11 mouse cellular contexts compared by ENCODE assay signal in genomic region chr11:76125386-76125785, GRCm38 (mm10). TPM values are rescaled to one million over a fixed set of nuclear protein-coding genes. Genes with fewer than 3 reads are reported as not detected.
DNase-seq lines count a peak whose midpoint lies in the region; ATAC-seq lines count a peak whose summit lies in the region.
"Had no signal": no experiment of that assay in that cellular context is flagged by ENCODE, and none has a peak within 500 bp of the region (broad histone marks: within the 10 kb centered on the region; RNA-seq: fewer than 3 reads in every experiment).

No protein-coding gene starts in this region.

- H3K4me3 ChIP-seq in lung, embryonic 15.5 days, result no peak overlapping the region
- no peak overlapping the region for H3K4me3 ChIP-seq in heart, embryonic 16.5 days (ENCODE audit: low read length)
- H3K4me3 ChIP-seq in stomach, embryonic 16.5 days (replicated peaks; ENCODE audit: low read length), result no peak overlapping the region
- no peak overlapping the region for H3K4me3 ChIP-seq in midbrain, embryonic 15.5 days

- peaks cover 23% of the 10 kb centered on the region for H3K4me1 ChIP-seq in lung, embryonic 15.5 days
- H3K4me1 ChIP-seq in heart, embryonic 16.5 days (ENCODE audit: control insufficient read depth, insufficient read depth, low read length), result peaks cover 41% of the 10 kb centered on the region
- peaks cover 22% of the 10 kb centered on the region for H3K4me1 ChIP-seq in stomach, embryonic 16.5 days (ENCODE audit: control insufficient read depth, insufficient read depth, low read length)
- H3K4me1 ChIP-seq in midbrain, embryonic 15.5 days, result no peaks in the 10 kb centered on the region

- WGBS in lung, embryonic 15.5 days, result 54% methylated on average over 8 of the region's 8 CpGs
- WGBS in heart, embryonic 16.5 days, result 23% methylated on average over 8 of the region's 8 CpGs
- 38% methylated on average over 8 of the region's 8 CpGs for WGBS in stomach, embryonic 16.5 days
- 91% methylated on average over 8 of the region's 8 CpGs for WGBS in midbrain, embryonic 15.5 days

- no peaks in the 10 kb centered on the region for H3K9me3 ChIP-seq in lung, embryonic 15.5 days
- H3K9me3 ChIP-seq in heart, embryonic 16.5 days (replicated peaks; ENCODE audit: control insufficient read depth, low read length), result no peaks in the 10 kb centered on the region
- H3K9me3 ChIP-seq in stomach, embryonic 16.5 days (replicated peaks; ENCODE audit: control insufficient read depth, low read length), result no peaks in the 10 kb centered on the region
- H3K9me3 ChIP-seq in midbrain, embryonic 15.5 days, result no peaks in the 10 kb centered on the region
- H3K9me3 ChIP-seq: G1E had no signal

- H3K4me2 ChIP-seq in lung, embryonic 15.5 days, result no peak overlapping the region
- peak overlapping the region; percentile 41 for H3K4me2 ChIP-seq in heart, embryonic 16.5 days (ENCODE audit: low read depth, low read length)
- no peak overlapping the region for H3K4me2 ChIP-seq in stomach, embryonic 16.5 days (ENCODE audit: low read depth, low read length)
- no peak overlapping the region for H3K4me2 ChIP-seq in midbrain, embryonic 15.5 days

- no peaks in the 10 kb centered on the region for H3K27me3 ChIP-seq in lung, embryonic 15.5 days
- no peaks in the 10 kb centered on the region for H3K27me3 ChIP-seq in heart, embryonic 16.5 days (ENCODE audit: control insufficient read depth, insufficient read depth, low read length)
- H3K27me3 ChIP-seq in stomach, embryonic 16.5 days (ENCODE audit: control insufficient read depth, insufficient read depth, low read length), result no peaks in the 10 kb centered on the region
- no peaks in the 10 kb centered on the region for H3K27me3 ChIP-seq in midbrain, embryonic 15.5 days (replicated peaks)

- DNase-seq in embryo, embryonic 10 days (ENCODE audit: low spot score), result peak; percentile 36
- no peak for DNase-seq in embryo, embryonic 9.5 days (ENCODE audit: extremely low spot score)
- DNase-seq in lung, adult 18-20 months, result no peak
- no peak for DNase-seq in retina, embryonic 14.5 days (ENCODE audit: low spot score)
- DNase-seq: adrenal gland, adult 2 months; kidney, adult 2 months had no signal

- H3K27ac ChIP-seq in lung, embryonic 15.5 days, result peak overlapping the region; percentile 75
- H3K27ac ChIP-seq in heart, embryonic 16.5 days (ENCODE audit: low read length), result peak overlapping the region; percentile 93
- peak overlapping the region; percentile 77 for H3K27ac ChIP-seq in stomach, embryonic 16.5 days (ENCODE audit: low read length)
- no peak overlapping the region for H3K27ac ChIP-seq in midbrain, embryonic 15.5 days

- no peak for ATAC-seq in lung, embryonic 15.5 days (ENCODE audit: borderline replicate concordance, extremely low read depth, low FRiP score, low TSS enrichment)
- peak; percentile 89 for ATAC-seq in heart, embryonic 16.5 days (replicated peaks; ENCODE audit: extremely low read depth, insufficient read depth, low FRiP score)
- peak; percentile 81; the same call in 1 of the 2 replicates for ATAC-seq in stomach, embryonic 16.5 days (ENCODE audit: insufficient read depth, low FRiP score)
- no peak for ATAC-seq in midbrain, embryonic 15.5 days (replicated peaks)

- no peak overlapping the region for H3K9ac ChIP-seq in lung, embryonic 15.5 days
- H3K9ac ChIP-seq in heart, embryonic 16.5 days (ENCODE audit: low read length), result peak overlapping the region; percentile 39
- H3K9ac ChIP-seq in stomach, embryonic 16.5 days (ENCODE audit: low read length), result no peak overlapping the region
- H3K9ac ChIP-seq in midbrain, embryonic 15.5 days, result no peak overlapping the region

- H3K36me3 ChIP-seq in lung, embryonic 15.5 days, result no peaks in the 10 kb centered on the region
- H3K36me3 ChIP-seq in heart, embryonic 16.5 days (ENCODE audit: control insufficient read depth, insufficient read depth), result peaks cover 4% of the 10 kb centered on the region; the same call in 1 of the 2 replicates
- no peaks in the 10 kb centered on the region for H3K36me3 ChIP-seq in stomach, embryonic 16.5 days (ENCODE audit: control insufficient read depth, insufficient read depth, low read length)
- H3K36me3 ChIP-seq in midbrain, embryonic 15.5 days (replicated peaks), result peaks cover 22% of the 10 kb centered on the region

RNA-seq across cellular contexts. Expression of gene Vps53, which starts 54.1 kb away (rescaled TPM):
- polyA plus RNA-seq in lung, embryonic 15.5 days (2015; fragmentation: Nextera tagmentation; extraction: Ambion mirVana), result 36.0 and 36.9 TPM in 2 replicates
- polyA plus RNA-seq in heart, embryonic 16.5 days (2015; fragmentation: Nextera tagmentation; extraction: Ambion mirVana), result 30.5 and 35.1 TPM in 2 replicates
- polyA plus RNA-seq in stomach, embryonic 16.5 days (2015; fragmentation: Nextera tagmentation; extraction: Ambion mirVana), result 48.5 and 55.5 TPM in 2 replicates
- 67.8 and 72.0 TPM in 2 replicates for polyA plus RNA-seq in midbrain, embryonic 15.5 days (2015; fragmentation: Nextera tagmentation; extraction: Ambion mirVana)

RNA-seq across cellular contexts. Expression of gene Fam57a, which starts 54.1 kb away (rescaled TPM):
- polyA plus RNA-seq in lung, embryonic 15.5 days (2015; fragmentation: Nextera tagmentation; extraction: Ambion mirVana), result 32.2 and 34.4 TPM in 2 replicates
- polyA plus RNA-seq in heart, embryonic 16.5 days (2015; fragmentation: Nextera tagmentation; extraction: Ambion mirVana), result 22.3 and 24.0 TPM in 2 replicates
- 173 and 315 TPM in 2 replicates for polyA plus RNA-seq in stomach, embryonic 16.5 days (2015; fragmentation: Nextera tagmentation; extraction: Ambion mirVana)
- polyA plus RNA-seq in midbrain, embryonic 15.5 days (2015; fragmentation: Nextera tagmentation; extraction: Ambion mirVana), result 23.9 and 27.1 TPM in 2 replicates

Comparison
In these comparisons a context has a peak if more than half of its experiments do, and no peak if none do; other contexts are left out.
1. ATAC-seq: peak in heart, embryonic 16.5 days (single experiment) and stomach, embryonic 16.5 days (single experiment); none in lung, embryonic 15.5 days (single experiment) and midbrain, embryonic 15.5 days (single experiment).